Mouse (Mus musculus): ENCODE data around the gene Samsn1.

- TF ChIP-seq CTCF (IDR thresholded peaks at IDR 0.05; ENCODE audit: borderline replicate concordance, extremely low read depth, insufficient read depth, insufficient read length): no peak
- no peak for TF ChIP-seq POLR2A (IDR thresholded peaks at IDR 0.05; ENCODE audit: borderline replicate concordance, extremely low read depth, insufficient read depth, insufficient read length, poor library complexity, severe bottlenecking)
Observed at GRCm38 (mm10) chr16:75843031-75843430, 179.1 kb downstream of the Samsn1 start.
